11 mouse cellular contexts compared by ENCODE assay signal in the genomic region with DNA sequence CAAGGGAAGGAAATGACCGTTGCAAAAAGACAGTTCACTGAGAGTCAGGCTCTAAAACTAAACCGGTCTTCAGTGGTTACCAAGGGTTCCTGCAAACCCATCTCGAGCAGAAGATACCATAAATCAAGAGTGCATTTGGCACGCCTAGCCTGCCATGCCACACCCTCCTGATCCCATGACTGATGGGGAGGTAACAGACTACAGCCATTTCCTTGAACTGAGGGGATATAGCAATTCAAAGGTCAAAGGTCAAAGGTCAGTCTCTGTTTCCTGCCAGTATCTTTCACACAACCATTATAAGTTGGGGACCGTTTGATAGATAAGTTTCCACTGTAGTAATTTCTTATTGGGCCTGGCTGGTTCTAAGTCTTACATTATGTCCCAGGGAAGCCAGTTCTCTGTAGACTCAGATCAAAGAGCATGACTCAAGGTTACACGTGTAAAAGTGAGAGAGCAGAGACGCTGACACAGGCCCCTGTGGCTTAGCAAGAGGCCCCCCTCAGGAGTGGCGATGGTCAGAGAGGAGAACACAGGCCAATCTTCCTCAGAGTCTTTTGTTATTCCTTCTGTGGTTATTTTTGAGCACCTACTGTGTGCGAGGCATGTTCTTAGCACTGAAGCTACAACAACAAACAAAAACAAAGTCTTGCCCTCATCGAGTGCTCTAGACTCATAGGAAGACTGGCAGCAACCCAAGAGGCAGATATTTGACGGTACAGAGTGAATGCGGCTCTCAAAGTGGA. TPM values are rescaled to one million over a fixed set of nuclear protein-coding genes. Genes with fewer than 3 reads are reported as not detected.
A peak's percentile ranks its signal among the peaks of the same experiment; 100 is the strongest.
DNase-seq lines count a peak whose midpoint lies in the region; ATAC-seq and TF ChIP-seq lines count a peak whose summit lies in the region.
"Had no signal": no experiment of that assay in that cellular context is flagged by ENCODE, and none has a peak within 500 bp of the region (broad histone marks: within the 10 kb centered on the region; RNA-seq: fewer than 3 reads in every experiment).

No protein-coding gene starts in this region.

- ATAC-seq in intestine, embryonic 16.5 days = peak; percentile 73
- ATAC-seq in liver, embryonic 14.5 days (ENCODE audit: insufficient read depth) = peak; percentile 36; the same call in 1 of the 2 replicates
- ATAC-seq in forebrain, postnatal 0 days = no peak

- peaks cover 34% of the 10 kb centered on the region for H3K4me1 ChIP-seq in intestine, embryonic 16.5 days (ENCODE audit: control insufficient read depth, insufficient read depth, low read length)
- peaks cover 30 to 43% of the 10 kb centered on the region in 2 experiments for H3K4me1 ChIP-seq in liver, embryonic 14.5 days (replicated peaks; ENCODE audit: control insufficient read depth in 2 of 2, insufficient read depth in 2 of 2, low read length in 1 of 2)
- H3K4me1 ChIP-seq in forebrain, postnatal 0 days (ENCODE audit: insufficient read depth) = no peaks in the 10 kb centered on the region
- H3K4me1 ChIP-seq: forebrain, embryonic 12.5 days; neural tube, embryonic 12.5 days had no signal

- no peak overlapping the region for H3K4me2 ChIP-seq in intestine, embryonic 16.5 days (ENCODE audit: low read depth, low read length)
- H3K4me2 ChIP-seq in liver, embryonic 14.5 days (ENCODE audit: low read depth) = no peak overlapping the region
- H3K4me2 ChIP-seq in forebrain, postnatal 0 days (ENCODE audit: low read depth) = no peak overlapping the region
- H3K4me2 ChIP-seq: forebrain, embryonic 12.5 days; neural tube, embryonic 12.5 days had no signal

- peaks cover 17% of the 10 kb centered on the region for H3K36me3 ChIP-seq in intestine, embryonic 16.5 days (ENCODE audit: control insufficient read depth, insufficient read depth, low read length)
- peaks cover 46% of the 10 kb centered on the region for H3K36me3 ChIP-seq in liver, embryonic 14.5 days (replicated peaks; ENCODE audit: control insufficient read depth, insufficient read depth, low read depth)
- no peaks in the 10 kb centered on the region for H3K36me3 ChIP-seq in forebrain, postnatal 0 days (ENCODE audit: insufficient read depth)
- H3K36me3 ChIP-seq: forebrain, embryonic 12.5 days; neural tube, embryonic 12.5 days had no signal

- no peak overlapping the region for H3K4me3 ChIP-seq in intestine, embryonic 16.5 days (ENCODE audit: low read length)
- no peak overlapping the region for H3K4me3 ChIP-seq in liver, embryonic 14.5 days (ENCODE audit: insufficient read depth in 1 of 2, low read depth in 2 of 2, low read length in 2 of 2)
- H3K4me3 ChIP-seq in forebrain, postnatal 0 days (ENCODE audit: low read depth, low read length) = no peak overlapping the region
- H3K4me3 ChIP-seq: forebrain, embryonic 12.5 days; neural tube, embryonic 12.5 days had no signal

- 39% methylated on average over 12 of the region's 12 CpGs for WGBS in intestine, embryonic 16.5 days
- 46% methylated on average over 12 of the region's 12 CpGs for WGBS in liver, embryonic 14.5 days (ENCODE audit: insufficient replicate concordance)
- WGBS in forebrain, postnatal 0 days = 74% methylated on average over 12 of the region's 12 CpGs

- H3K27ac ChIP-seq in intestine, embryonic 16.5 days (ENCODE audit: low read length) = peak overlapping the region; percentile 80
- H3K27ac ChIP-seq in liver, embryonic 14.5 days = peak overlapping the region; percentile 4
- no peak overlapping the region for H3K27ac ChIP-seq in forebrain, postnatal 0 days (ENCODE audit: low read depth, low read length)
- H3K27ac ChIP-seq: forebrain, embryonic 12.5 days; neural tube, embryonic 12.5 days had no signal

- no peak for TF ChIP-seq CTCF in liver, embryonic 14.5 days (IDR thresholded peaks at IDR 0.05; ENCODE audit: low read depth)
- no peak for TF ChIP-seq CTCF in forebrain, postnatal 0 days (IDR thresholded peaks at IDR 0.05; ENCODE audit: low read depth)

- H3K27me3 ChIP-seq in intestine, embryonic 16.5 days (replicated peaks; ENCODE audit: control insufficient read depth, insufficient read depth, low read length) = no peaks in the 10 kb centered on the region
- H3K27me3 ChIP-seq in liver, embryonic 14.5 days (ENCODE audit: control insufficient read depth, insufficient read depth, low read length) = no peaks in the 10 kb centered on the region
- H3K27me3 ChIP-seq in forebrain, postnatal 0 days (ENCODE audit: insufficient read depth, low read length) = no peaks in the 10 kb centered on the region
- H3K27me3 ChIP-seq: forebrain, embryonic 12.5 days; neural tube, embryonic 12.5 days had no signal

- DNase-seq in adrenal gland, adult (ENCODE audit: inconsistent age in 2 of 2, low spot score in 1 of 2) = peak; percentile 81 to 93
- DNase-seq in adrenal gland, postnatal 4 days (ENCODE audit: low spot score in 2 of 2) = no peak
- DNase-seq in R1 (ENCODE audit: low read depth, low spot score) = peak; percentile 58
- DNase-seq in liver, embryonic 14.5 days (ENCODE audit: low read depth in 3 of 3, low spot score in 3 of 3) = peak in 1 of 3 experiments; percentile 46
- no peak for DNase-seq in forebrain, postnatal 0 days
- no peak for DNase-seq in lung, postnatal 36 days
- DNase-seq in lung, adult 18-20 months = no peak
- DNase-seq: thymus, adult 2 months had no signal

- no peaks in the 10 kb centered on the region for H3K9me3 ChIP-seq in intestine, embryonic 16.5 days (ENCODE audit: control insufficient read depth, low read length)
- H3K9me3 ChIP-seq in liver, embryonic 14.5 days (ENCODE audit: control insufficient read depth, low read length) = no peaks in the 10 kb centered on the region
- H3K9me3 ChIP-seq in forebrain, postnatal 0 days (ENCODE audit: low read length) = no peaks in the 10 kb centered on the region
- H3K9me3 ChIP-seq: forebrain, embryonic 12.5 days; neural tube, embryonic 12.5 days had no signal

- no peak for TF ChIP-seq EP300 in liver, embryonic 14.5 days (IDR thresholded peaks at IDR 0.05; ENCODE audit: low read depth)

- H3K9ac ChIP-seq in intestine, embryonic 16.5 days (ENCODE audit: low read depth, low read length) = no peak overlapping the region
- no peak overlapping the region for H3K9ac ChIP-seq in liver, embryonic 14.5 days (replicated peaks)
- H3K9ac ChIP-seq in forebrain, postnatal 0 days = no peak overlapping the region
- H3K9ac ChIP-seq: forebrain, embryonic 12.5 days; neural tube, embryonic 12.5 days had no signal

RNA-seq across cellular contexts. Expression of a gene that starts 7.3 kb away (rescaled TPM):
- total RNA-seq in adrenal gland, postnatal 4 days (2021) = 100 to 1,000 TPM; 115 to 126 TPM
- 103 and 120 TPM in 2 replicates for polyA plus RNA-seq in intestine, embryonic 16.5 days (2015; fragmentation: Nextera tagmentation; extraction: Ambion mirVana)
- polyA plus RNA-seq in liver, embryonic 14.5 days (2012; rRNA removed) = 12.4 and 12.7 TPM in 2 replicates
- polyA plus RNA-seq in liver, embryonic 14.5 days (2014; fragmentation: Nextera tagmentation; extraction: Ambion mirVana) = 24.9 and 28.7 TPM in 2 replicates
- 5.0 and 7.9 TPM in 2 replicates for total RNA-seq in forebrain, postnatal 0 days (2014; rRNA removed)
- polyA plus RNA-seq in forebrain, postnatal 0 days (2015; fragmentation: Nextera tagmentation; extraction: Ambion mirVana) = 9.2 and 11.1 TPM in 2 replicates

RNA-seq across cellular contexts. Expression of a gene that starts 21.8 kb away (rescaled TPM):
- total RNA-seq in adrenal gland, postnatal 4 days (2021) = under 1 TPM in 1 of 2 experiments, not detected in 1; 0.59 TPM
- not detected in 2 replicates for polyA plus RNA-seq in intestine, embryonic 16.5 days (2015; fragmentation: Nextera tagmentation; extraction: Ambion mirVana)
- 0.04 and 0.14 TPM in 2 replicates for polyA plus RNA-seq in liver, embryonic 14.5 days (2012; rRNA removed)
- polyA plus RNA-seq in liver, embryonic 14.5 days (2014; fragmentation: Nextera tagmentation; extraction: Ambion mirVana) = 0.67 TPM in 1 of 2 replicates, not detected in the other
- total RNA-seq in forebrain, postnatal 0 days (2014; rRNA removed) = 6.1 TPM in 1 of 2 replicates, not detected in the other
- polyA plus RNA-seq in forebrain, postnatal 0 days (2015; fragmentation: Nextera tagmentation; extraction: Ambion mirVana) = not detected in 2 replicates
- polyA plus RNA-seq: forebrain, embryonic 12.5 days; neural tube, embryonic 12.5 days; thymus, adult 2 months had no signal

RNA-seq across cellular contexts. Expression of a gene that starts 40.7 kb away (rescaled TPM):
- 10 to 100 TPM; 68.7 to 72.6 TPM for total RNA-seq in adrenal gland, postnatal 4 days (2021)
- polyA plus RNA-seq in intestine, embryonic 16.5 days (2015; fragmentation: Nextera tagmentation; extraction: Ambion mirVana) = 45.1 and 45.7 TPM in 2 replicates
- polyA plus RNA-seq in liver, embryonic 14.5 days (2012; rRNA removed) = 23.0 and 33.1 TPM in 2 replicates
- 68.4 and 74.4 TPM in 2 replicates for polyA plus RNA-seq in liver, embryonic 14.5 days (2014; fragmentation: Nextera tagmentation; extraction: Ambion mirVana)
- 24.5 and 25.5 TPM in 2 replicates for total RNA-seq in forebrain, postnatal 0 days (2014; rRNA removed)
- polyA plus RNA-seq in forebrain, postnatal 0 days (2015; fragmentation: Nextera tagmentation; extraction: Ambion mirVana) = 53.1 and 58.1 TPM in 2 replicates

Comparison
In these comparisons a context has a peak if more than half of its experiments do, and no peak if none do; other contexts are left out.
1. DNase-seq: peak in adrenal gland, adult (2 of 2) and R1 (single experiment); none in adrenal gland, postnatal 4 days (0 of 2), forebrain, postnatal 0 days (single experiment), lung, postnatal 36 days (single experiment) and lung, adult 18-20 months (0 of 2).